8 mouse cellular contexts compared by ENCODE assay signal in the genomic region with DNA sequence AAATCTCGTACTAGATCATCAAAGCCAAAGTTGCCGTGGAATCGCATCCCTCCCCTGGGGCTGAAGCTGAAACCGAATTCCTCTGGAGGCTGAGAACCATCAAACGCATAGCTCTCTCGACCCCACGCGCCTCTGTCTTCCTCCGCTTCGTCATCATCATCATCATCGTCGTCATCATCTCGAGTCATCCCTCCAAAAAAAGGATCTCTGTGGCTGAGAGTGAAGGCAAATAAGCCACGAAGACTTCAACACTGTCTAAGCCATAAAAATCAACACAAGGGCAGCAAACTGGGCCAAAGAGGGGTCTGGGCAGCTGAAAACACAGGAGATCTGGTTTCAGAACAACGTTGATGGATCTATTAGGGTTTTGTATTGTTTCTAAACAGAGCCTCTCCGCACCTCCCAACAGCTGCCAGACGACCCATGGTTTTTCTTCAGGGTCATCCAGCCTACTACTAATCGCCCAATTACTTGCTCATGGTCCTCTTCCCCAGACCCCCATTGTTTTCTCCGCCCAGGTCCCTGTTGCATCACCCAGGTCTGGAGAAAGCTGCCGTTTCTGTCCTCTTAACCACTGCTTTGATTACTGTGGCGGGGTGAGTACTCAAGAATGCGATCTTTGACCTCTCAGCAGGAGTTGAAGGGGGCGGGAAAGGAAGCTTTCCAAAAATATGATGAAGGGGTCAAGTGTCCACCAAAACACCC. TPM values are rescaled to one million over a fixed set of nuclear protein-coding genes. Genes with fewer than 3 reads are reported as not detected.
DNase-seq lines count a peak whose midpoint lies in the region; ATAC-seq and TF ChIP-seq lines count a peak whose summit lies in the region.

No protein-coding gene starts in this region.

- DNase-seq in adrenal gland, adult 2 months = peak; percentile 23
- DNase-seq in adrenal gland, adult 8-10 months = no peak
- peak; percentile 10 for DNase-seq in left cerebral cortex, adult 11 months (ENCODE audit: low spot score)

- H3K4me3 ChIP-seq in C2C12 (ENCODE audit: insufficient read depth, poor library complexity, severe bottlenecking) = peak overlapping the region; percentile 78
- H3K4me3 ChIP-seq in cortical plate, adult 2 months (ENCODE audit: insufficient read depth, low read length) = peak overlapping the region; percentile 58
- peak overlapping the region; percentile 52 for H3K4me3 ChIP-seq in stomach, embryonic 14.5 days (ENCODE audit: low read depth, low read length)

- no peak overlapping the region for H3K27ac ChIP-seq in cortical plate, adult 2 months (ENCODE audit: insufficient read depth, low read length)
- H3K27ac ChIP-seq in stomach, embryonic 14.5 days (ENCODE audit: low read length) = peak overlapping the region; percentile 97; the same call in 1 of the 2 replicates

- peak; percentile 42 for ATAC-seq in granulocyte monocyte progenitor cell, adult 5-6 weeks (replicated peaks; ENCODE audit: poor library complexity, severe bottlenecking)
- ATAC-seq in megakaryocyte, adult 5-6 weeks (ENCODE audit: poor library complexity, severe bottlenecking) = peak; percentile 28
- ATAC-seq in stomach, embryonic 14.5 days (ENCODE audit: insufficient number of reproducible peaks, insufficient read depth, low FRiP score, low read depth) = peak; percentile 40; the same call in 1 of the 2 replicates

- peaks cover 14% of the 10 kb centered on the region for H3K79me3 ChIP-seq in C2C12 (ENCODE audit: low read depth)

- WGBS in stomach, embryonic 14.5 days = 10% methylated on average over 21 of the region's 23 CpGs

- H3K4me1 ChIP-seq in cortical plate, adult 2 months (ENCODE audit: control insufficient read depth, insufficient read depth, low read length) = peaks cover 3% of the 10 kb centered on the region; the same call in 1 of the 2 replicates
- H3K4me1 ChIP-seq in stomach, embryonic 14.5 days (ENCODE audit: control insufficient read depth, insufficient read depth, low read length) = no peaks in the 10 kb centered on the region; the same call in 1 of the 2 replicates

- no peaks in the 10 kb centered on the region for H3K9me3 ChIP-seq in stomach, embryonic 14.5 days (ENCODE audit: control insufficient read depth, low read depth, low read length)

- peaks cover 50% of the 10 kb centered on the region for H3K36me3 ChIP-seq in C2C12 (ENCODE audit: control insufficient read depth, insufficient read depth)
- peaks cover 42% of the 10 kb centered on the region for H3K36me3 ChIP-seq in stomach, embryonic 14.5 days (ENCODE audit: control insufficient read depth, insufficient read depth, low read length)

- no peak for TF ChIP-seq POLR2A in cortical plate, adult 2 months (IDR thresholded peaks at IDR 0.05; ENCODE audit: extremely low read depth, insufficient read depth, low read length)

- peaks cover 18% of the 10 kb centered on the region for H3K79me2 ChIP-seq in C2C12 (ENCODE audit: control insufficient read depth, insufficient read depth)

- peak overlapping the region; percentile 55 for H3K9ac ChIP-seq in stomach, embryonic 14.5 days (replicated peaks; ENCODE audit: low read depth, low read length)

- H3ac ChIP-seq in C2C12 (ENCODE audit: control insufficient read depth, insufficient read length, low read depth) = peak overlapping the region; percentile 60

- H3K27me3 ChIP-seq in C2C12 (ENCODE audit: control insufficient read depth, insufficient read depth, insufficient read length) = no peaks in the 10 kb centered on the region
- no peaks in the 10 kb centered on the region for H3K27me3 ChIP-seq in stomach, embryonic 14.5 days (ENCODE audit: control insufficient read depth, insufficient read depth, low read length)

- H3K4me2 ChIP-seq in stomach, embryonic 14.5 days (replicated peaks; ENCODE audit: low read depth, low read length) = peak overlapping the region; percentile 79

- TF ChIP-seq CTCF in C2C12 (IDR thresholded peaks at IDR 0.05; ENCODE audit: control insufficient read depth, insufficient read depth, insufficient read length) = no peak
- no peak for TF ChIP-seq CTCF in cortical plate, adult 2 months (IDR thresholded peaks at IDR 0.05; ENCODE audit: extremely low read depth, insufficient read depth, low read length)

TF ChIP-seq in C2C12, 6 proteins besides CTCF, POLR2A, EP300 and RAD21:
- TF ChIP-seq FOSL1 (IDR thresholded peaks at IDR 0.05; ENCODE audit: insufficient read depth, low read length, poor library complexity, severe bottlenecking) (no peak), CEBPB (IDR thresholded peaks at IDR 0.05; ENCODE audit: low read depth) (peak; percentile 69)

RNA-seq across cellular contexts. Expression of gene Hax1, which starts 0.6 kb away (rescaled TPM):
- total RNA-seq in adrenal gland, adult 2 months (2021) = 100 to 1,000 TPM; 160 to 164 TPM
- polyA plus RNA-seq in adrenal gland, adult 2 months (2012; rRNA removed) = 42.8 and 63.1 TPM in 2 replicates
- 100 to 1,000 TPM; 131 to 171 (median 149) TPM for total RNA-seq in adrenal gland, adult 8-10 months (2022)
- 296 TPM for polyA plus RNA-seq in C2C12 (2012; fragmentation: generic; extraction: Trizol)
- polyA plus RNA-seq in cortical plate, adult 2 months (2012; rRNA removed) = 96.1 and 101 TPM in 2 replicates
- 117 and 123 TPM in 2 replicates for total RNA-seq in granulocyte monocyte progenitor cell, adult 5-6 weeks (2014; fragmentation: Nextera tagmentation)
- 86.2 and 87.3 TPM in 2 replicates for total RNA-seq in granulocyte monocyte progenitor cell, adult 5-6 weeks (2017)
- total RNA-seq in megakaryocyte, adult 5-6 weeks (2015) = 97.5 and 114 TPM in 2 replicates
- 48.8 and 50.8 TPM in 2 replicates for total RNA-seq in megakaryocyte, adult 5-6 weeks (2017)
- polyA plus RNA-seq in stomach, embryonic 14.5 days (2014; fragmentation: Nextera tagmentation; extraction: Ambion mirVana) = 122 and 123 TPM in 2 replicates

RNA-seq across cellular contexts. Expression of gene Atp8b2, which starts 34.6 kb away (rescaled TPM):
- 10 to 100 TPM; 31.9 to 40.1 TPM for total RNA-seq in adrenal gland, adult 2 months (2021)
- 32.5 and 51.2 TPM in 2 replicates for polyA plus RNA-seq in adrenal gland, adult 2 months (2012; rRNA removed)
- 10 to 100 TPM; 31.6 to 63.7 (median 46.1) TPM for total RNA-seq in adrenal gland, adult 8-10 months (2022)
- 26.8 TPM for polyA plus RNA-seq in C2C12 (2012; fragmentation: generic; extraction: Trizol)
- polyA plus RNA-seq in cortical plate, adult 2 months (2012; rRNA removed) = 112 and 117 TPM in 2 replicates
- total RNA-seq in granulocyte monocyte progenitor cell, adult 5-6 weeks (2014; fragmentation: Nextera tagmentation) = 12.2 and 35.5 TPM in 2 replicates
- total RNA-seq in granulocyte monocyte progenitor cell, adult 5-6 weeks (2017) = 29.3 and 31.4 TPM in 2 replicates
- total RNA-seq in megakaryocyte, adult 5-6 weeks (2015) = 11.6 and 17.5 TPM in 2 replicates
- 37.2 and 37.3 TPM in 2 replicates for total RNA-seq in megakaryocyte, adult 5-6 weeks (2017)
- 19.0 and 21.0 TPM in 2 replicates for polyA plus RNA-seq in stomach, embryonic 14.5 days (2014; fragmentation: Nextera tagmentation; extraction: Ambion mirVana)

RNA-seq across cellular contexts. Expression of gene 4933434E20Rik, which starts 53.5 kb away (rescaled TPM):
- 100 to 1,000 TPM in 1 of 2 experiments, 10 to 100 TPM in 1; 80.8 to 100 TPM for total RNA-seq in adrenal gland, adult 2 months (2021)
- 13.8 and 14.8 TPM in 2 replicates for polyA plus RNA-seq in adrenal gland, adult 2 months (2012; rRNA removed)
- total RNA-seq in adrenal gland, adult 8-10 months (2022) = 100 to 1,000 TPM in 3 of 4 experiments, 10 to 100 TPM in 1; 88.7 to 119 (median 108) TPM
- polyA plus RNA-seq in C2C12 (2012; fragmentation: generic; extraction: Trizol) = 67.6 TPM
- polyA plus RNA-seq in cortical plate, adult 2 months (2012; rRNA removed) = 95.7 and 99.0 TPM in 2 replicates
- 35.2 and 45.3 TPM in 2 replicates for total RNA-seq in granulocyte monocyte progenitor cell, adult 5-6 weeks (2014; fragmentation: Nextera tagmentation)
- 49.6 and 63.6 TPM in 2 replicates for total RNA-seq in granulocyte monocyte progenitor cell, adult 5-6 weeks (2017)
- 46.7 and 50.9 TPM in 2 replicates for total RNA-seq in megakaryocyte, adult 5-6 weeks (2015)
- total RNA-seq in megakaryocyte, adult 5-6 weeks (2017) = 39.0 and 55.0 TPM in 2 replicates
- polyA plus RNA-seq in stomach, embryonic 14.5 days (2014; fragmentation: Nextera tagmentation; extraction: Ambion mirVana) = 157 and 162 TPM in 2 replicates

RNA-seq across cellular contexts. Expression of gene Ubap2l, which starts 54.5 kb away (rescaled TPM):
- 100 to 1,000 TPM; 148 to 181 TPM for total RNA-seq in adrenal gland, adult 2 months (2021)
- 96.4 and 103 TPM in 2 replicates for polyA plus RNA-seq in adrenal gland, adult 2 months (2012; rRNA removed)
- total RNA-seq in adrenal gland, adult 8-10 months (2022) = 100 to 1,000 TPM; 135 to 210 (median 161) TPM
- 110 TPM for polyA plus RNA-seq in C2C12 (2012; fragmentation: generic; extraction: Trizol)
- polyA plus RNA-seq in cortical plate, adult 2 months (2012; rRNA removed) = 102 and 105 TPM in 2 replicates
- 242 and 252 TPM in 2 replicates for total RNA-seq in granulocyte monocyte progenitor cell, adult 5-6 weeks (2014; fragmentation: Nextera tagmentation)
- total RNA-seq in granulocyte monocyte progenitor cell, adult 5-6 weeks (2017) = 124 and 135 TPM in 2 replicates
- total RNA-seq in megakaryocyte, adult 5-6 weeks (2015) = 134 and 144 TPM in 2 replicates
- 99.6 and 101 TPM in 2 replicates for total RNA-seq in megakaryocyte, adult 5-6 weeks (2017)
- polyA plus RNA-seq in stomach, embryonic 14.5 days (2014; fragmentation: Nextera tagmentation; extraction: Ambion mirVana) = 242 and 258 TPM in 2 replicates
